ENCODE assay signal across 8 mouse cellular contexts in the genomic region with DNA sequence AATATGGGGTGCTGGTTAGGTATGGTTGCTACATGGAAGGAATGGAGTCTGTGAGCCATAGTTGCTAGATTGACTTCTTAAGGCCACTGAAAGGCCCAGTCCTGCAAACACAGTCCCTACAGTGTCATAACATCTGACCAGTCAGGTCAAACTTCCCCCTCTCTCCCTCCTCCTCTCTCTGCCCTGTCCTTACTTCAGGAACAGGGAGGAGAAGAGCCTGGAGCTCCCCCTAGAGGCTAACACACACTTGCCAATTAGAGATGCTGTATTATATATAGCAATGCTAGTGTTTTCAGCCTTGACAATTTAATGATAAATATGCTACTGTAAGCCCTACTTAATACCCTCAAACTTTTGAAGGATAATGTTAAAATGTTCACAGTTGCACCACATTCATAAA.
DNase-seq lines count a peak whose midpoint lies in the region; ATAC-seq and TF ChIP-seq lines count a peak whose summit lies in the region.

No protein-coding gene starts in this region.

- DNase-seq in NIH3T3 (ENCODE audit: low read depth) = peak; percentile 86
- peak; percentile 61 for DNase-seq in cerebellum, adult 11-12 months
- peak; percentile 84 for DNase-seq in forelimb bud, embryonic 11.5 days (ENCODE audit: low read depth, low spot score)
- peak; percentile 47 to 63 for DNase-seq in layer of hippocampus, adult 2 months (ENCODE audit: low spot score in 2 of 2)
- peak; percentile 6 for DNase-seq in ovary, adult 18-20 months (ENCODE audit: low spot score)
- peak; percentile 21 to 76 for DNase-seq in thymus, postnatal 10 days (ENCODE audit: low spot score in 2 of 2)

- no peaks in the 10 kb centered on the region for H3K36me3 ChIP-seq in lung, embryonic 15.5 days

- no peak overlapping the region for H3K4me2 ChIP-seq in lung, embryonic 15.5 days

- ATAC-seq in hematopoietic stem cell, adult 5-6 weeks (replicated peaks in 1 of 2; ENCODE audit: insufficient read depth in 1 of 2, low FRiP score in 2 of 2, low TSS enrichment in 1 of 2, low read depth in 1 of 2, poor library complexity in 2 of 2, severe bottlenecking in 2 of 2) = peak; percentile 88 to 89
- peak; percentile 55; the same call in 1 of the 2 replicates for ATAC-seq in lung, embryonic 15.5 days (ENCODE audit: borderline replicate concordance, extremely low read depth, low FRiP score, low TSS enrichment)

- H3K4me1 ChIP-seq in lung, embryonic 15.5 days = no peaks in the 10 kb centered on the region; the same call in 1 of the 2 replicates

- no peaks in the 10 kb centered on the region for H3K9me3 ChIP-seq in lung, embryonic 15.5 days

- no peak overlapping the region for H3K4me3 ChIP-seq in layer of hippocampus, adult 2 months
- H3K4me3 ChIP-seq in lung, embryonic 15.5 days = no peak overlapping the region

- H3K27ac ChIP-seq in layer of hippocampus, adult 2 months = no peak overlapping the region
- H3K27ac ChIP-seq in lung, embryonic 15.5 days = no peak overlapping the region

- no peak overlapping the region for H3K9ac ChIP-seq in lung, embryonic 15.5 days

- no peaks in the 10 kb centered on the region for H3K27me3 ChIP-seq in lung, embryonic 15.5 days

- TF ChIP-seq CTCF in layer of hippocampus, adult 2 months (conservative IDR thresholded peaks at IDR 0.05) = peak; percentile 90

Comparison
In these comparisons a context has a peak if more than half of its experiments do, and no peak if none do; other contexts are left out.
1. DNase-seq: peak in every context shown above with its lines; median percentile 86 in NIH3T3; 84 in forelimb bud, embryonic 11.5 days; 61 in cerebellum, adult 11-12 months; 55 in layer of hippocampus, adult 2 months; 48 in thymus, postnatal 10 days; 6 in ovary, adult 18-20 months.